Mouse (Mus musculus): Measurements from ENCODE around the gene Vmn2r30. TPM values are rescaled to one million over a fixed set of nuclear protein-coding genes. Genes with fewer than 3 reads are reported as not detected.

The Vmn2r30 gene
- polyA plus RNA-seq (2012; rRNA removed) = not detected in 2 replicates

DNA sequence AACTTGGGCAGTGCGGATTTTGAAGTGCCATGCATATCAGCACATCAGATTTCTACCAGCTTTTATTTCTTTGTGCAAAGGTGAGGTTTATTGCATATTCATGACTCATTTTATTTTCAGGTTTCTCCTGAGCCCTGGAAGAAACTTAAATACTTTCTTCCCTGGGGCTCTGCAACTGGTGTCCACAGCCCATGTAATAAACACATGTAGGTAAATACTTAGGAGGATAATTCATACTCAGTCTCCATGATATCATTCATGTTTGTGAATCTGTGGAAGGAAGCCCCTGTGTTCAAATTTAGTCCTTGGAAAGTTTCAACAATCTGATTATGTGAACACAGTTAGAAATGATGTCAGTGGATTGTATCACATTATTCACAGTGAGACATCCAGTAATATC, at the start of gene Vmn2r30:
Gene Vmn2r30 (minus strand): TSS at position 101 of the 400 bp plus-strand sequence.

DNA sequence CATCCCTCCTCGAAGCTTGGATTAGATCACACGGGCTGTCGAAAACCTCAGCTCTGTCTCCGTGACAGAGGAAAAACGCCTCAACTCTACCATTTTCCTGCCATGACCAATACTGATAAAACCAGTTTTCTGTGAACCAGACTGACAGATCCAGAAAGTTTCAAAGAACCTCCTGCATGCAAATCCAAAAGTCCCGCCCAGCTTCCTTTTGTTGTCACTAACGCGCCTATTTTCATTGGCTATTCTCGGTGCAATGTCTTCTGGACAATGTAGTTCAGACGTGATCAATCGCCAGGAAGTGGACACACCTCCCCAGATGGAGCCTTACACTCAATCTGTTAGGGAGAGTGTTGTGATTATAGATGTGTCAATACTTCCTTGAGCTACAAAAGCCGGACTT, 37.0 kb upstream of the Vmn2r30 start, which contains the start of gene Gm45783:
Gene Gm45783 (minus strand): TSS at position 143 of the 400 bp plus-strand sequence.

DNA sequence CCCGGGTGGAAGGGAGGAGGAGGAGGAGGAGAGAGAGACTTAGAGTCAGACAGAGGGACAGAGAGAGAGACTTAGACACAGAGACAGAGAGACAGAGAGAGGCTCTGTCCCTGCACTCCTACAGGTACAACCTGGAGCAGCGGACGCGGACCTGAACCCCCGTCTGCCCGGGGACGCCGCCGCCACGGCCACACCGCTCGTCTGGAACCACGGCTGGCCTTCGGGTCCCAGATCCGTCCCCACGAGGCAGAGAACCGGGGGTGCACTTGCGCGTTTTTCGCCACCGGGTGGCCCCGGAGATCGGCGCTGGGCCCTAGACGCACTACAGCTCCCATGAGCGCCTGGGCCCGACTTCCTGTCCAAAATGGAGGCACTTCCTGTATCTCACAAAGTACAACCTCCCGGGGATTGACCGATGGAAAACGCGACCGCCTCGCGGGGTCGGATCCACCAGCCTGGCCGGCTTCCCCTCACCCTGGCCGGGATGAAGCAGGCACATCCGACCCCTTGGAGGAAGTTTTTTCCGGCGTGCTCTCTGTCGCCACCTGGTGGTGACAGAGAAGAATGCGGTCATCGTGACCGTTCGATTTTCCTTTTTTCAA, 59.3 kb downstream of the Vmn2r30 start, which contains the start of gene Gm45844:
Gene Gm45844 (minus strand): TSS at position 324 of the 602 bp plus-strand sequence.

Other genes with a start within 250 kb of the Vmn2r30 start
- 3.2 and 3.5 TPM in 2 replicates for gene Zfp954, start 216.1 kb downstream of the Vmn2r30 start, polyA plus RNA-seq (2012; rRNA removed)
- 0.10 and 0.13 TPM in 2 replicates for gene Zfp773, start 200.9 kb downstream of the Vmn2r30 start, polyA plus RNA-seq (2012; rRNA removed)
- 0.34 and 0.42 TPM in 2 replicates for gene Zfp418, start 166.3 kb downstream of the Vmn2r30 start, polyA plus RNA-seq (2012; rRNA removed)
- gene Zfp772, start 127.6 kb downstream of the Vmn2r30 start, polyA plus RNA-seq (2012; rRNA removed) = 1.1 and 1.2 TPM in 2 replicates
- gene Vmn2r29, start 90.3 kb downstream of the Vmn2r30 start, polyA plus RNA-seq (2012; rRNA removed) = 0.34 and 0.52 TPM in 2 replicates
- 0.31 and 0.49 TPM in 2 replicates for gene Gm45844, start 59.3 kb downstream of the Vmn2r30 start, polyA plus RNA-seq (2012; rRNA removed)
- 7.8 TPM in 2 replicates for gene Clcn4, start 36.8 kb downstream of the Vmn2r30 start, polyA plus RNA-seq (2012; rRNA removed)
- not detected in 2 replicates for gene Gm45783, start 37.0 kb upstream of the Vmn2r30 start, polyA plus RNA-seq (2012; rRNA removed)
- gene Vmn2r31, start 62.1 kb upstream of the Vmn2r30 start, polyA plus RNA-seq (2012; rRNA removed) = not detected in 2 replicates
- gene Vmn2r32, start 142.4 kb upstream of the Vmn2r30 start, polyA plus RNA-seq (2012; rRNA removed) = not detected in 2 replicates
- not detected in 2 replicates for gene Vmn2r33, start 229.2 kb upstream of the Vmn2r30 start, polyA plus RNA-seq (2012; rRNA removed)